Mouse (Mus musculus): Measurements from ENCODE around the gene Gjb2. TPM values are rescaled to one million over a fixed set of nuclear protein-coding genes. Genes with fewer than 3 reads are reported as not detected.

Gene Gjb2
- polyA plus RNA-seq, 1 experiment from 2014 or later: 0.49 TPM

- no peak for ATAC-seq (ENCODE audit: insufficient number of reproducible peaks, insufficient read depth, low FRiP score, low read depth)
- Histone ChIP-seq H3K4me1 (ENCODE audit: control insufficient read depth, insufficient read depth, low read length) (no peaks in the 10 kb centered on the region), H3K36me3 (ENCODE audit: control insufficient read depth, insufficient read depth, low read length) (no peaks in the 10 kb centered on the region)
Measured at GRCm38 (mm10) chr14:57057204-57057562, 47.3 kb downstream of the Gjb2 start.

GRCm38 (mm10) chr14:57052713-57053112 is 51.8 kb downstream of the Gjb2 start:
- Histone ChIP-seq H3K4me1 (ENCODE audit: control insufficient read depth, insufficient read depth, low read length) (no peaks in the 10 kb centered on the region), H3K27me3 (ENCODE audit: control insufficient read depth, insufficient read depth, low read length) (peaks cover 16% of the 10 kb centered on the region), H3K4me3 (ENCODE audit: low read depth, low read length) (no peak overlapping the region), H3K9ac (replicated peaks; ENCODE audit: low read depth, low read length) (no peak overlapping the region), H3K27ac (ENCODE audit: low read length) (no peak overlapping the region), H3K4me2 (replicated peaks; ENCODE audit: low read depth, low read length) (no peak overlapping the region), H3K9me3 (ENCODE audit: control insufficient read depth, low read depth, low read length) (no peaks in the 10 kb centered on the region), H3K36me3 (ENCODE audit: control insufficient read depth, insufficient read depth, low read length) (no peaks in the 10 kb centered on the region)
- 66% methylated on average over 6 of the region's 6 CpGs for WGBS
- no peak for ATAC-seq (ENCODE audit: insufficient number of reproducible peaks, insufficient read depth, low FRiP score, low read depth)

More at GRCm38 (mm10) chr14:57057204-57057562, 47.3 kb downstream of the Gjb2 start:
- peak overlapping the region; percentile 95 for H3K4me2 ChIP-seq (replicated peaks; ENCODE audit: low read depth, low read length)
- WGBS: 3% methylated on average over 19 of the region's 19 CpGs
- H3K4me3 ChIP-seq (ENCODE audit: low read depth, low read length): peak overlapping the region; percentile 47
- H3K9me3 ChIP-seq (ENCODE audit: control insufficient read depth, low read depth, low read length): no peaks in the 10 kb centered on the region
- H3K9ac ChIP-seq (replicated peaks; ENCODE audit: low read depth, low read length): no peak overlapping the region
- peaks cover 28% of the 10 kb centered on the region for H3K27me3 ChIP-seq (ENCODE audit: control insufficient read depth, insufficient read depth, low read length)
- H3K27ac ChIP-seq (ENCODE audit: low read length): no peak overlapping the region

Other genes with a start within 250 kb of the Gjb2 start
- gene Zmym2, start 218.0 kb downstream of the Gjb2 start, polyA plus RNA-seq (2014; fragmentation: Nextera tagmentation; extraction: Ambion mirVana): 47.3 and 54.0 TPM in 2 replicates
- gene Gja3, start 46.6 kb downstream of the Gjb2 start, polyA plus RNA-seq (2014; fragmentation: Nextera tagmentation; extraction: Ambion mirVana): 0.35 and 0.78 TPM in 2 replicates
- gene Gm4491, start 11.2 kb upstream of the Gjb2 start, polyA plus RNA-seq (2014; fragmentation: Nextera tagmentation; extraction: Ambion mirVana): not detected in 2 replicates
- 0.86 and 1.4 TPM in 2 replicates for gene Gjb6, start 28.9 kb upstream of the Gjb2 start, polyA plus RNA-seq (2014; fragmentation: Nextera tagmentation; extraction: Ambion mirVana)

Measured in stomach, embryonic 14.5 days (tissue).